Mouse (Mus musculus) MEL (cell line): ENCODE data around the gene Lrig2. TPM values are rescaled to one million over a fixed set of nuclear protein-coding genes. Genes with fewer than 3 reads are reported as not detected.

ENCODE experiments used
- DNase-seq: peaks from one replicate; pipeline ENCODE4 v3.0.0; 2011; ENCODE audit warnings: low read depth, low spot score
- H3K27ac ChIP-seq: 2 replicates; pipeline ENCODE4 v1.5.1; 2012; ENCODE audit warnings: low read depth, mild to moderate bottlenecking, control low read depth, low read length, moderate library complexity; ENCODE audit not compliant: control insufficient read depth
- H3K27me3 ChIP-seq, 2 experiments: fragments of 150-350 bp in 1 of 2; sonication (generic) in 1 of 2; 2 replicates each; pipeline ENCODE4 v1.6.1; 2012; ENCODE audit warnings: low read length in 2 of 2, mild to moderate bottlenecking in 2 of 2, improper control_type of control experiment in 1 of 2, moderate library complexity in 1 of 2; ENCODE audit not compliant: insufficient read depth in 2 of 2, control insufficient read depth in 1 of 2
- H3K36me3 ChIP-seq, 2 experiments: 2 replicates each; pipeline ENCODE4 v1.6.1; 2012 to 2014; ENCODE audit warnings: low read length in 2 of 2, improper control_type of control experiment in 1 of 2, inconsistent platforms in 1 of 2, mild to moderate bottlenecking in 1 of 2; ENCODE audit not compliant: insufficient read depth in 2 of 2, control insufficient read depth in 1 of 2
- H3K4me1 ChIP-seq, 2 experiments: fragments of 150-350 bp in 1 of 2; sonication (generic) in 1 of 2; 2 replicates each; pipeline ENCODE4 v1.6.1; 2012; ENCODE audit warnings: low read length in 2 of 2, improper control_type of control experiment in 1 of 2, mild to moderate bottlenecking in 1 of 2; ENCODE audit not compliant: insufficient read depth in 2 of 2, control insufficient read depth in 1 of 2
- H3K4me3 ChIP-seq, 2 experiments: fragments of 150-350 bp in 1 of 2; sonication (generic) in 1 of 2; 2 replicates each; pipeline ENCODE4 v1.5.1; 2012; ENCODE audit warnings: low read depth in 2 of 2, low read length in 2 of 2, mild to moderate bottlenecking in 2 of 2, moderate library complexity in 2 of 2, control low read depth in 1 of 2, improper control_type of control experiment in 1 of 2; ENCODE audit not compliant: control insufficient read depth in 1 of 2, insufficient read depth in 1 of 2
- H3K79me2 ChIP-seq: 2 replicates; pipeline ENCODE4 v1.6.1; 2012; ENCODE audit warnings: mild to moderate bottlenecking, low read length, moderate library complexity; ENCODE audit not compliant: control insufficient read depth, poor library complexity, insufficient read depth
- H3K9ac ChIP-seq: 2 replicates; pipeline ENCODE4 v1.6.1; 2012; ENCODE audit warnings: low read depth, mild to moderate bottlenecking, control low read depth, low read length, moderate library complexity; ENCODE audit not compliant: control insufficient read depth, poor library complexity, severe bottlenecking
- H3K9me3 ChIP-seq: fragments of 150-350 bp; sonication (generic); replicated peaks from 2 replicates; pipeline ENCODE4 v1.6.1; 2012; ENCODE audit warnings: mild to moderate bottlenecking, low read length, improper control_type of control experiment, moderate library complexity; ENCODE audit not compliant: insufficient read depth
- BHLHE40 ChIP-seq: IDR thresholded peaks from 2 replicates; pipeline ENCODE4 v1.6.1; 2012; ENCODE audit warnings: low read depth, mild to moderate bottlenecking, inconsistent platforms, low read length, improper control_type of control experiment, borderline replicate concordance
- E2F4 ChIP-seq: IDR thresholded peaks from 2 replicates; pipeline ENCODE4 v1.6.1; 2011; ENCODE audit warnings: low read depth, low read length, improper control_type of control experiment, borderline replicate concordance
- ETS1 ChIP-seq: IDR thresholded peaks from 2 replicates; pipeline ENCODE4 v1.6.1; 2012; ENCODE audit warnings: low read depth, mild to moderate bottlenecking, inconsistent platforms, low read length, improper control_type of control experiment, moderate library complexity
- GABPA ChIP-seq: IDR thresholded peaks from 2 replicates; pipeline ENCODE4 v1.6.1; 2012; ENCODE audit warnings: low read depth, mild to moderate bottlenecking, inconsistent platforms, low read length, improper control_type of control experiment, moderate library complexity
- HCFC1 ChIP-seq: IDR thresholded peaks from 2 replicates; pipeline ENCODE4 v1.6.1; 2012; ENCODE audit warnings: low read depth, mild to moderate bottlenecking, inconsistent platforms, low read length, improper control_type of control experiment, moderate library complexity
- KAT2A ChIP-seq: conservative IDR thresholded peaks from 2 replicates; pipeline ENCODE4 v1.6.1; 2012; ENCODE audit warnings: low read depth, low read length, improper control_type of control experiment, inconsistent platforms
- MAFK ChIP-seq: IDR thresholded peaks from 2 replicates; pipeline ENCODE4 v1.6.1; 2011; ENCODE audit warnings: low read depth, mild to moderate bottlenecking, low read length, improper control_type of control experiment, borderline replicate concordance
- MEF2A ChIP-seq: IDR thresholded peaks from 2 replicates; pipeline ENCODE4 v1.6.1; 2014; ENCODE audit warnings: low read depth, mild to moderate bottlenecking, inconsistent platforms, low read length, improper control_type of control experiment; ENCODE audit not compliant: poor library complexity, insufficient replicate concordance, severe bottlenecking; ENCODE audit errors: extremely low read depth
- MXI1 ChIP-seq: IDR thresholded peaks from 2 replicates; pipeline ENCODE4 v1.6.1; 2011; ENCODE audit warnings: mild to moderate bottlenecking, low read depth, low read length, improper control_type of control experiment
- MYC ChIP-seq: IDR thresholded peaks from 2 replicates; pipeline ENCODE4 v1.6.1; 2011; ENCODE audit warnings: low read depth, mild to moderate bottlenecking, low read length, improper control_type of control experiment, moderate library complexity
- NRF1 ChIP-seq: IDR thresholded peaks from 2 replicates; pipeline ENCODE4 v1.6.1; 2014; ENCODE audit warnings: low read depth, mild to moderate bottlenecking, inconsistent platforms, low read length, improper control_type of control experiment, moderate library complexity; ENCODE audit not compliant: poor library complexity, insufficient read depth, severe bottlenecking
- RAD21 ChIP-seq: IDR thresholded peaks from 2 replicates; pipeline ENCODE4 v1.6.1; 2011; ENCODE audit warnings: mild to moderate bottlenecking, low read depth, low read length, improper control_type of control experiment
- RCOR1 ChIP-seq: IDR thresholded peaks from 2 replicates; pipeline ENCODE4 v1.6.1; 2012; ENCODE audit warnings: low read depth, mild to moderate bottlenecking, inconsistent platforms, low read length, improper control_type of control experiment
- TBP ChIP-seq: IDR thresholded peaks from 2 replicates; pipeline ENCODE4 v1.8.0; 2011; ENCODE audit warnings: low read depth, low read length, improper control_type of control experiment
- UBTF ChIP-seq: IDR thresholded peaks from 2 replicates; pipeline ENCODE4 v1.6.1; 2012; ENCODE audit warnings: low read depth, mild to moderate bottlenecking, inconsistent platforms, low read length, improper control_type of control experiment, moderate library complexity, borderline replicate concordance; ENCODE audit not compliant: insufficient read depth
- USF2 ChIP-seq, 2 experiments: IDR thresholded peaks; 2 replicates each; pipeline ENCODE4 v1.6.1; 2011 to 2012; ENCODE audit warnings: improper control_type of control experiment in 2 of 2, low read length in 2 of 2, borderline replicate concordance in 1 of 2, inconsistent platforms in 1 of 2, low read depth in 1 of 2, mild to moderate bottlenecking in 1 of 2; ENCODE audit not compliant: insufficient read depth in 1 of 2
- ZC3H11A ChIP-seq: IDR thresholded peaks from 2 replicates; pipeline ENCODE4 v1.6.1; 2012; ENCODE audit warnings: low read depth, mild to moderate bottlenecking, inconsistent platforms, low read length, improper control_type of control experiment
- polyA plus RNA-seq, 2 experiments: library from polyadenylated mRNA; stranded (reverse) in 1 of 2; unstranded in 1 of 2; fragments of >175 nt in 1 of 2; fragments of >200 nt in 1 of 2; gene quantifications; 2 replicates each; pipeline versions ENCODE4 v1.2.1 to v1.2.4; 2012; ENCODE audit warnings: low replicate concordance in 2 of 2, low read depth in 1 of 2; ENCODE audit not compliant: insufficient read length in 2 of 2, insufficient read depth in 1 of 2, missing spikeins in 1 of 2
- total RNA-seq: library from RNA; depleted of rRNA; stranded (reverse); fragments of 300-350 nt; gene quantifications from 2 replicates; pipeline ENCODE4 v1.2.3, GENCODE M21; 2012

Lrig2 gene
- total and polyA plus RNA-seq, 3 experiments = 4.2 to 4.3 TPM; not detected in 1

DNA sequence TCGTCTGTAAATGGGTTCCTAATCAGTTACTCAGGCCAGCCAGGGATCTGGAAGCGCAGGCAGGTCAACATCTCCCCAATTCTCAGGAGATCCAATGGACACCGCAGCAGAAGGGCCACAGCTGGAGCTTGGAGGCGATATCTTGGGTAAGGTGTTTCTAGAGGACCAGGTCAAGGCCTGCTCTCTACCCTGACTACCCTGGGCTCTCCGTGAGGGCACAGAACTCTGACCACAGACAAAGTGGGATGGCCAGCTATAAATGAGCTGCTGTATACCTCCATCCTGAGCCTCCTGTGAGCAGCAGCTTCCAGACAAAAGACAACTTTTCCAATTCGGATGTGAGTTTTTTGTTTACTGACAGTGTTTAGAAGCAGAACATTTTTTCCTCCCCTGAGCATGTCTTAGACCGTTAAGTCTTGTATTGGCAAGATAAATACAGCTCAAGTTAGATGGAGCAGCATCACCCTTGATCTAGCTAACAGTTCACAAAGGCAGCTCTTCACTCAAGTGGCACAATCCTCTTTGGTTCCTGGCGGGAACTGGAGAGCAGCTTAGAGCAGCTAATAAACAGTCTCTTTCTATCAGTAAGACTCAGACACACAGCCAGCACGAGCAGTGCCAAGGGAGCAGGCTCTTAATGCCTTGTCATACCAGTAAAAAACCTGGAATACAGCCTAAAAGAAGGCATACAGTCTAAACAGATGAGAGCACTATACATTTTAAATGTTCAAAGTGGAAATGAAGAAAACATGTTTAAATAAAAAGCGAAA is 56.0 kb downstream of the Lrig2 start:
- no peaks in the 10 kb centered on the region; a peak in 1 of 4 replicates for H3K36me3 ChIP-seq
- TF ChIP-seq TBP (no peak), NRF1 (no peak), E2F4 (no peak), ETS1 (no peak), MXI1 (no peak), KAT2A (no peak), BHLHE40 (no peak), MYC (no peak), HCFC1 (no peak), RAD21 (no peak), UBTF (no peak)
- H3K4me3 ChIP-seq = no peak overlapping the region
- no peak overlapping the region for H3K9ac ChIP-seq
- DNase-seq = no peak
- no peak overlapping the region for H3K27ac ChIP-seq
- no peaks in the 10 kb centered on the region for H3K27me3 ChIP-seq
- no peaks in the 10 kb centered on the region for H3K9me3 ChIP-seq
- H3K79me2 ChIP-seq = no peaks in the 10 kb centered on the region
- H3K4me1 ChIP-seq = no peaks in the 10 kb centered on the region

DNA sequence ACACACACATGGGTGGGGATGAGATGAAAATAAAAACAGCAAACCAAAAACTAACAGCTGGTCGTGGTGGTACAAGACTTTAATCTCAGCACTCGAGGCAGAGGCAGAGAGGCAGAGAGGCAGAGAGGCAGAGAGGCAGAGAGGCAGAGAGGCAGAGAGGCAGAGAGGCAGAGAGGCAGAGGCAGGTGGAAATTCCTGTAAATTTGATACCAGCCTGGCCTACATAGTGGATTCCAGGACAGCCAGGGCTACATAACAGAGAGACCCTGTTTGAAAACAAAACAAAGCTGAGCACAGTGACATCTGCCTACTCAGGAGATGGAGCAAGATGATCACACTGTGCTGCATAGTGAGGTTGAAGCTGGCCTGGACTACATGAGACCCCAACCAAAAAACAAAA is 64.5 kb downstream of the Lrig2 start:
- no peak for TF ChIP-seq ZC3H11A
- TF ChIP-seq UBTF = no peak
- no peak for TF ChIP-seq USF2 (IDR thresholded peaks at IDR 0.05; ENCODE audit: borderline replicate concordance in 1 of 2, insufficient read depth in 1 of 2, low read depth in 1 of 2, low read length in 2 of 2)
- TF ChIP-seq MEF2A = no peak
- TF ChIP-seq RCOR1 = no peak
- TF ChIP-seq GABPA = no peak
- no peak for TF ChIP-seq MAFK
- no peak for TF ChIP-seq ETS1
- TF ChIP-seq RAD21 = no peak
- DNase-seq = no peak
- H3K9me3 ChIP-seq = no peaks in the 10 kb centered on the region
- no peaks in the 10 kb centered on the region; a peak in 1 of 4 replicates for H3K4me1 ChIP-seq
- H3K4me3 ChIP-seq = no peak overlapping the region
- H3K27me3 ChIP-seq = no peaks in the 10 kb centered on the region; a peak in 1 of 4 replicates
- H3K79me2 ChIP-seq = no peaks in the 10 kb centered on the region
- H3K36me3 ChIP-seq = no peaks in the 10 kb centered on the region
- H3K27ac ChIP-seq = no peak overlapping the region
- no peak overlapping the region for H3K9ac ChIP-seq
